In the genomic region with DNA sequence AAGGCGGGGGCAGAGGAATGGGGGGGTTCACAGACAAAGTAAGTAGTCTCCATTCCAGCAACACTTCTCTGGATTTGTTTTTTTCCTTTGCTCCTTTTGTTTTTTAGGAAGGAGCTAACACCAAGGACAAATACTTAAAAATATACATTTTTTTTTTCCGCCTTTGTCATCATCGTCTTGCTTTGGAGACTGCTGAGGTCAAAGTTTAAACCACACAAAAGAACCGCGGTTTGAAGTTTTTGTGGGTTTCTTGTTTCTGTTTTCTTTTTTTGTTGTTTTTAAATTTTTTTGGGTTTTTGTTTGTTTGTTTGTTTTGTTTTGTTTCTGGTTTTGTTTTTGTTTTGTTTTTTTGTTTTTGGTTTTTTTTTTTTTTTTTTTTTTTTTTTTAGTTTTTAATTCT, we compare ENCODE assay signal across 33 mouse cellular contexts. TPM values are rescaled to one million over a fixed set of nuclear protein-coding genes. Genes with fewer than 3 reads are reported as not detected.
DNase-seq lines count a peak whose midpoint lies in the region; ATAC-seq lines count a peak whose summit lies in the region.
"Had no signal": no experiment of that assay in that cellular context is flagged by ENCODE, and none has a peak within 500 bp of the region (broad histone marks: within the 10 kb centered on the region; RNA-seq: fewer than 3 reads in every experiment).

No protein-coding gene starts in this region.

- no peak overlapping the region for H3K4me3 ChIP-seq in forebrain, embryonic 10.5 days
- no peak overlapping the region for H3K4me3 ChIP-seq in forebrain, embryonic 16.5 days (replicated peaks; ENCODE audit: low read length)
- no peak overlapping the region for H3K4me3 ChIP-seq in midbrain, embryonic 12.5 days
- H3K4me3 ChIP-seq in midbrain, embryonic 15.5 days, result no peak overlapping the region
- H3K4me3 ChIP-seq: erythroblast, embryonic 14.5 days; gastrocnemius, adult 2 months; heart, adult 2 months; heart, embryonic 12.5 days; neural tube, embryonic 15.5 days; stomach, embryonic 15.5 days had no signal

- no peak overlapping the region for H3K9ac ChIP-seq in forebrain, embryonic 16.5 days (replicated peaks; ENCODE audit: low read depth, low read length)
- H3K9ac ChIP-seq in midbrain, embryonic 12.5 days (replicated peaks), result no peak overlapping the region; the same call in 1 of the 2 replicates
- H3K9ac ChIP-seq in midbrain, embryonic 15.5 days, result no peak overlapping the region
- H3K9ac ChIP-seq: heart, embryonic 12.5 days; liver, embryonic 14.5 days; neural tube, embryonic 15.5 days; stomach, embryonic 15.5 days had no signal

- H3K4me2 ChIP-seq in forebrain, embryonic 16.5 days (ENCODE audit: low read length), result no peak overlapping the region
- no peak overlapping the region for H3K4me2 ChIP-seq in midbrain, embryonic 12.5 days (replicated peaks)
- no peak overlapping the region for H3K4me2 ChIP-seq in midbrain, embryonic 15.5 days
- H3K4me2 ChIP-seq: heart, embryonic 12.5 days; neural tube, embryonic 15.5 days; stomach, embryonic 15.5 days had no signal

- no peak for ATAC-seq in forebrain, embryonic 16.5 days
- no peak for ATAC-seq in midbrain, embryonic 12.5 days (ENCODE audit: low FRiP score, low read depth)
- no peak for ATAC-seq in midbrain, embryonic 15.5 days (replicated peaks)
- ATAC-seq in inflammation-experienced regulatory T-cells, adult 6 months, result peak; percentile 53
- no peak for ATAC-seq in monocyte, adult 5-6 weeks (replicated peaks; ENCODE audit: insufficient number of reproducible peaks, low FRiP score, low TSS enrichment, poor library complexity, severe bottlenecking)
- ATAC-seq: intestine, postnatal 0 days had no signal

- H3K36me3 ChIP-seq in forebrain, embryonic 10.5 days (replicated peaks), result peaks cover 41% of the 10 kb centered on the region
- H3K36me3 ChIP-seq in forebrain, embryonic 16.5 days (ENCODE audit: control insufficient read depth, insufficient read depth), result peaks cover 15% of the 10 kb centered on the region
- peaks cover 34% of the 10 kb centered on the region for H3K36me3 ChIP-seq in midbrain, embryonic 12.5 days
- peaks cover 13% of the 10 kb centered on the region; the same call in 1 of the 2 replicates for H3K36me3 ChIP-seq in midbrain, embryonic 15.5 days (replicated peaks)

- H3K27me3 ChIP-seq in forebrain, embryonic 10.5 days (ENCODE audit: poor library complexity, severe bottlenecking), result peaks cover 6% of the 10 kb centered on the region
- no peaks in the 10 kb centered on the region for H3K27me3 ChIP-seq in forebrain, embryonic 16.5 days (replicated peaks; ENCODE audit: control insufficient read depth, insufficient read depth, low read length)
- H3K27me3 ChIP-seq in midbrain, embryonic 12.5 days, result 0 out of 2 replicates have a peak, but pooled peaks cover under 1% of the 10 kb centered on the region
- no peaks in the 10 kb centered on the region for H3K27me3 ChIP-seq in midbrain, embryonic 15.5 days (replicated peaks)
- H3K27me3 ChIP-seq: CH12.LX; neural tube, embryonic 15.5 days; stomach, embryonic 15.5 days had no signal

- no peaks in the 10 kb centered on the region for H3K9me3 ChIP-seq in forebrain, embryonic 10.5 days
- H3K9me3 ChIP-seq in forebrain, embryonic 16.5 days (ENCODE audit: control insufficient read depth, low read length), result no peaks in the 10 kb centered on the region
- no peaks in the 10 kb centered on the region for H3K9me3 ChIP-seq in midbrain, embryonic 12.5 days
- no peaks in the 10 kb centered on the region for H3K9me3 ChIP-seq in midbrain, embryonic 15.5 days
- H3K9me3 ChIP-seq: G1E; heart, embryonic 12.5 days; neural tube, embryonic 15.5 days; stomach, embryonic 15.5 days had no signal

- no peak for DNase-seq in forebrain, embryonic 10.5 days (ENCODE audit: extremely low spot score, low spot score)
- peak; percentile 57 for DNase-seq in T-cell, adult 2 months (ENCODE audit: low spot score)
- no peak for DNase-seq in right cerebral cortex, postnatal 25 days
- DNase-seq: adrenal gland, postnatal 25 days; cerebellum, adult 18-20 months; cerebellum, postnatal 25 days; gastrocnemius, adult 2 months; gastrocnemius, postnatal 36 days; heart, adult 2 months; heart, postnatal 4 days; kidney, adult 9 months; kidney, postnatal 10 days; layer of hippocampus, postnatal 36 days; liver; lung, adult 2 months; lung, postnatal 10 days; right cerebral cortex, postnatal 14 days; thymus, postnatal 25 days had no signal

- WGBS in forebrain, embryonic 10.5 days, result 51% methylated on average over 5 of the region's 5 CpGs
- WGBS in forebrain, embryonic 16.5 days, result 70% methylated on average over 5 of the region's 5 CpGs
- 44% methylated on average over 5 of the region's 5 CpGs for WGBS in midbrain, embryonic 12.5 days
- WGBS in midbrain, embryonic 15.5 days, result 51% methylated on average over 5 of the region's 5 CpGs

- H3K27ac ChIP-seq in forebrain, embryonic 10.5 days, result peak overlapping the region; percentile 66; the same call in 1 of the 2 replicates
- H3K27ac ChIP-seq in forebrain, embryonic 16.5 days (ENCODE audit: low read length), result no peak overlapping the region
- H3K27ac ChIP-seq in midbrain, embryonic 12.5 days (replicated peaks), result 0 out of 2 replicates have a peak overlapping the region, but pooled peaks have one; percentile 11
- H3K27ac ChIP-seq in midbrain, embryonic 15.5 days, result no peak overlapping the region
- H3K27ac ChIP-seq: gastrocnemius, adult 2 months; heart, adult 2 months; hindbrain, postnatal 0 days; liver, embryonic 14.5 days; macrophage; neural tube, embryonic 15.5 days; stomach, embryonic 15.5 days had no signal

- H3K4me1 ChIP-seq in forebrain, embryonic 10.5 days, result peaks cover 35% of the 10 kb centered on the region
- H3K4me1 ChIP-seq in forebrain, embryonic 16.5 days (replicated peaks; ENCODE audit: control insufficient read depth, insufficient read depth, low read length), result no peaks in the 10 kb centered on the region
- peaks cover 13% of the 10 kb centered on the region for H3K4me1 ChIP-seq in midbrain, embryonic 12.5 days
- no peaks in the 10 kb centered on the region; the same call in 1 of the 2 replicates for H3K4me1 ChIP-seq in midbrain, embryonic 15.5 days

RNA-seq across cellular contexts. Expression of gene Zfp574, which starts 15.6 kb away (rescaled TPM):
- polyA plus RNA-seq in forebrain, embryonic 10.5 days (2016; fragmentation: Nextera tagmentation; extraction: Ambion mirVana), result 41.5 and 42.5 TPM in 2 replicates
- 36.6 and 38.4 TPM in 2 replicates for polyA plus RNA-seq in forebrain, embryonic 16.5 days (2015; fragmentation: Nextera tagmentation; extraction: Ambion mirVana)
- polyA plus RNA-seq in midbrain, embryonic 12.5 days (2016; fragmentation: Nextera tagmentation; extraction: Ambion mirVana), result 42.2 and 42.8 TPM in 2 replicates
- 39.1 and 41.3 TPM in 2 replicates for polyA plus RNA-seq in midbrain, embryonic 15.5 days (2015; fragmentation: Nextera tagmentation; extraction: Ambion mirVana)
- 10 to 100 TPM in 2 of 3 experiments, 1 to 10 TPM in 1; 8.9 to 11.3 (median 11.3) TPM for polyA plus RNA-seq in inflammation-experienced regulatory T-cells, adult 6 months (2017; shearing (Covaris generic))
- 1.5 to 4.7 TPM (median 3.4 TPM) in 3 replicates for total RNA-seq in monocyte, adult 5-6 weeks (2017)

RNA-seq across cellular contexts. Expression of gene Grik5, which starts 15.8 kb away (rescaled TPM):
- 4.4 and 6.8 TPM in 2 replicates for polyA plus RNA-seq in forebrain, embryonic 10.5 days (2016; fragmentation: Nextera tagmentation; extraction: Ambion mirVana)
- 10.4 and 16.9 TPM in 2 replicates for polyA plus RNA-seq in forebrain, embryonic 16.5 days (2015; fragmentation: Nextera tagmentation; extraction: Ambion mirVana)
- 14.9 and 18.1 TPM in 2 replicates for polyA plus RNA-seq in midbrain, embryonic 12.5 days (2016; fragmentation: Nextera tagmentation; extraction: Ambion mirVana)
- polyA plus RNA-seq in midbrain, embryonic 15.5 days (2015; fragmentation: Nextera tagmentation; extraction: Ambion mirVana), result 19.5 and 22.1 TPM in 2 replicates
- 1 to 10 TPM; 3.1 to 4.9 (median 3.2) TPM for polyA plus RNA-seq in inflammation-experienced regulatory T-cells, adult 6 months (2017; shearing (Covaris generic))
- total RNA-seq in monocyte, adult 5-6 weeks (2017), result 0.48 to 2.9 TPM in 2 of 3 replicates, not detected in the other

Comparison
In these comparisons a context has a peak if more than half of its experiments do, and no peak if none do; other contexts are left out.
1. H3K27ac ChIP-seq: peak in forebrain, embryonic 10.5 days (single experiment) and midbrain, embryonic 12.5 days (single experiment); none in forebrain, embryonic 16.5 days (single experiment) and midbrain, embryonic 15.5 days (single experiment).